Mouse (Mus musculus) ES-CJ7 (cell line): Measurements from ENCODE around the gene Adad2.

ENCODE experiments used
- DNase-seq: peaks from one replicate; pipeline ENCODE4 v3.0.0; 2011; ENCODE audit warnings: low read depth, low spot score

Gene Adad2

DNA sequence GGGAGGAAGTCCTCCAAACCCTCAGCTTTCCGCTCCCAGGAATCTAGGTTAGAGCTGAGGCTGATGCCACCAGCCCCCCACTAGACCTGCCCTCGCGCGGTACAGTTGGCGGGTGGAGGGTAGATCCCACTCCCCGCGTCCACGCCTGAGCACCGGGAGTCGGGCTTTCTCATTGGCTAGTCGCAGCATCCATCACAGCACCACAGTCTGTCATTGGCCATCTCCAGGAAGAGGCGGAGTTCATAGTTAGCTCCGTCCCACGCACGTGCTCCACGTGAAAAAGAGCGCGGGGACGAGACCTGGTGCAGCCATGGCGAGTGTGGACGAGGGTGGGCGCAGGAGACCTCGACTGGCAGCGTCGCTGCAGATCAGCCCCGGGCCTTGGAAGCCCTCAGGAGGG, at the start of gene Adad2:
Gene Adad2 (plus strand): TSS at position 277 of the 400 bp plus-strand sequence.
- DNase-seq, result peak; percentile 93

DNA sequence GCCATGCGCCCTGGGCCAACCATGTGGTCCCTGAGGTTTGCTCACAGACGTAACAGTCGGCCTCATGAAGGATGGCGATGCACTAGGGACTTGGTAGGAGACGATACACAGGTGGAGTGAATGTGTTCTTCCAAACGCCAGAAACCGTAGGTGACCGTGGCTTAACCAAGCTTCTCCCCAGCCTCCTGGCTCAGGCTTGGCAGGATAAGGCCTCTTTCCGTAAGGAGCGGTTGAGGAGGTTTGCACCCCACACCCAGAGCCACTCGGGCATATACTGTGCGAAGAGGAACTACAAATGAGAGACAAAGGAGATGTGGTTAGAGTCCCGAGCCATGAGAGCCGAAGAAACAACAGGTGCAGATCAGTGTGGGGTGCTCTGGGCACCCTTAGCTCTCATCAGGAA, 48.7 kb upstream of the Adad2 start:
- no peak for DNase-seq

DNA sequence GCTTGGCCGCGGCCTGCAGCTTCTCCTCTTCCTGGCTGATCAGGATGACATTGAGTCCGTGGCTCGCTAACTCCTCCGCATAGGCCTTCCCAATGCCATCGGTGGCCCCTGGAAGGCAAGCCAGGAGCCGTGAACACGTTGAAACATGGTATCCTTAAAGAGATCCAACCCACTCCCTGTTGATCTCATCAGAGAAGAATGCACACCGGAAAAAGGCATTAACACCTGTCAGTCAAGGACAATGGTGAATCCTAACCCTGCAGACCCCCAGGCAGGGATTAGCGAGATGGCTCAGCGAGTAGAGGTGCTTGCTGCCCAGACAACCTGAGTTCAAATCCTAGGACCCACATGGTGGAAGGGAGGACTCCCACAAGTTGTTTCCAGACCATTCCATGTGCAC, 46.2 kb upstream of the Adad2 start:
- peak; percentile 91 for DNase-seq

DNA sequence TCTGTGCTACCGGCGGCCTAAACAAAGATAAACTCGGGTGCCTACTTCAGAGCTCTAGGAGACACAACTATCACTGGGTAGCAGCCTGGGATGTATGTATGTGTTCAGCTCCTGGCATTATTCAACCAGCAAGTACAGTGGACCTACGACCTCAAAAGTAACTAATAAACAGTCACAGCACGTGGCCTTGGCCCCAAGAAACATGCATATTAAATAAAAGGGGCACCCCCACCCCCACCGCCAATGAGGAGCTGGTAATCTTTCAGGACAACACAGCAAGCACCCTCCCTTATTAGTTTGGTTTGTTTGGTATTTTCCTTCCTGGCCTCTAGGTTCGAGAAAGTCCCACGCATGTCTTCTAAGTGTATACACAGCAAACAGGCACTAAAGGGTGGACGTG, 44.3 kb upstream of the Adad2 start:
- no peak for DNase-seq

DNA sequence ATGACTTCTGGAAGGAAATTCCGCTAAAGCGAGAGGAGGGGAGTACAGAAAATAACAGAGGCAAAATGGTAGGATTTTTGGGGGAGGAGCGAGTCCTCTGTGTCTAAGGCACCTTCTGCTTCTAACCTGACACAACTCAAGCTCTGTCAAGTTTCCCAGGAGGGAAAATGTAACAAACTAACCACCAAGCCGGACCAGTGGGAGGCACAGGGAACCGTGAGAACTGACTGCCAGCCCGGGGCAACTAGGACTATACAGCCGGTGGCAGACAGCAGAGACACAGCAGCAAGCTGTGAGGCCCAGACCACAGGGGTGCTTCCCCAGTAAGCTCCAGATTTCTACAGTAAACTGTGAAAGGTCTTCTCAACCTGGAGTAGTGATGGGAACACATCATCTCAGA, 43.6 kb upstream of the Adad2 start:
- no peak for DNase-seq

DNA sequence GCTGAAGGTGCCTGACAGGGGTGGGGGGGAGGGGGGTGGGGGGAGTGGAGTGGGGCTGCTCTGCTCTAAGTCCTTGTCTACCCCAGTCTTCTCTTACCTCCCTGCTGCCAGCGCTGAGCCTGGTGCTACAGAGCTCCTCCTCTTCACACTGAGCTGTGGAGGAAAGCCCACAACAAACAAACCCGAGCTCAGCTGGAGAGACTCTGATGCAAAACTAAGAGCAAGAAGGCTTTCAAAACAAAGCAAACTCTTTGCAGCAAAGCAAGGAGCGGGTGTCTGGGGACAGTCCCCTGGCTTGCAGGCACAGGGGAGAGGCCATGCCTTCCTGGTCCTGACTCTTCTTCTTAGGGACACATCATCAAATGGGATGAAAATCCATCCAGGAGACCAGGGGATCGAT, 42.7 kb upstream of the Adad2 start:
- DNase-seq, result no peak

DNA sequence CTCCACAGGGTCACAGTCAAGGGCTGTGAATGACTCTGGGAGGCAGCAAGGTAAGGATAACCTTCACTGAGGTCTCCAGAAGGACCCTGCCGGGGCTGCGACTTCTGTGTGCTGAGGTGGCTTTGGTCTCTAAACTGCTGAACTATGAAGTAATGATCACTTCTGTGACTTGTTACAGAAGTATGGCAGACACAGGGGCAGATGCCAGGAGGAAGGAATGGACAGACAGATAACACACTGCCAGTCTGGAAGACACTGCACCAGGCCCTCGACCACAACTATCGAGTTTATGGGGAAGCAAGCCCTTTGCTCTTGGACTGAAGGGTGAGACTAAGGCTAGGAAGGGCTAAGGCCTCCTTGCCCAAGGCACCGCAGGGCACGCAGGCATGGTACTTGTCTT, 41.4 kb upstream of the Adad2 start:
- DNase-seq, result no peak

DNA sequence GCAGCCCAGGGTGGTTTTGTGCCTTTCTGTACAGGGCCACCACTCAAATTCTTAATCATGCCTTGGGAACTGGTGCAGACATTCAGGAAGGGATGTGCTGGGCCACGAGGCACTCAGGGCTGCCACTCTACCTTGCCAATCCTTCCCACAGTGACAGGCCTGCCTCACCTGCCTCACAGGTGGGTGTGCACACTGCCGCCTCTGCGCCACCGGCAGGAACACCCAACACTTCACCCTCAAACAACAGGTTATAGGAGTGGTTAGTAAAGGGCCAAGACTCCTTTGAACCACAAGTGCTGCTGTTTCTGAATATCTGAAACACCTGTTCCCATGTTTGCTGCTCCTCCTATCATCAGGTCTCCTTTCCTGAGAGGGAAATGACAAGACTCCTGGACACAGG, 40.1 kb upstream of the Adad2 start:
- DNase-seq, result no peak

DNA sequence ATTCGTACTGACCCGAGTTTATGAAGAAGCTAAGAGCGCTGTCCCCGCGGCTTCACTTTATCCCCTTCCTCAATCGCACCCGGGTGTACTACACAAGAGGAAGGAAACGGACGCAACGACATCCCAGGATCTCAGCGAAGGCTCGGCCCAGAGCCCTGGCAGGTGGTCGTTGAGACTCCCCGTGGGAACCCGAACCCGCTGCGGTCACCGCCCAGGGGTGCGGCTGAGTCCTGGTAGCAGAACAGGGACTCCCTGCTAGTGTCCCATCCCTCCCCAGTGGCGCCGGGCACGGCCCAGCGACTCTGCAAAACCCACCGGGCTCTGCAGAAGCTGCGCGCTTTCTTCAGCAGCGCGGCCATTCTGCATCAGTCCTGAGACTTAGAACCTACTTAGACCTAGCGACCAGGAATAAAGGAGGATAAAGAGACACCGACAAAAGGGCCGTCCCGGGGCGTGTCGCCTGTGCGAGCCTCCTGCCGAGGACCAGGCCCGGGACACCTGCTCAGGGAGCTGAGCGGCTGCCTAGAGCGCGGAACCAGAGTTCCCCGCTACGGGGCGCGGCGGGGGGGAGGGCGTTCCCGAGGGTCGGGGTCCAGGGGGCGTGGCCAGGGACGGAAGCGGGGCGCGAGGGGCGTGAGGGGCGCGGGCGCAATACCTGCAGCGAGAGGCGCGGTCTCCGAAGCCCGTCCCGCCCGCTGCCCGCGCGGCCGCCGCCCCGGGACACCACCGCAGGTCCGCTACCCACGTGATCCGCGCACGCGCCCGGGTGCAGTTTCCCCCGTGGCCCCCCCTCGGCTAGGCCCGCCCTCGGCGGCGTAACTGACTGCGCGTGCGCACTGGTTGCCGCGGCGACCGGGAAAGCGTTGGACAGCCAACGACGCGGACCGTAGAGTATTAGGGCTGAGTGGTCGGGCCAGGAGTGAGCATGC, 37.8 kb upstream of the Adad2 start, which contains the start of the genes Hsdl1 and Dnaaf1:
Gene Hsdl1 (minus strand): TSS at position 747 of the 929 bp plus-strand sequence.
Gene Dnaaf1 (plus strand): TSS at position 799 of the 929 bp plus-strand sequence.
- DNase-seq, result peak; percentile 92

DNA sequence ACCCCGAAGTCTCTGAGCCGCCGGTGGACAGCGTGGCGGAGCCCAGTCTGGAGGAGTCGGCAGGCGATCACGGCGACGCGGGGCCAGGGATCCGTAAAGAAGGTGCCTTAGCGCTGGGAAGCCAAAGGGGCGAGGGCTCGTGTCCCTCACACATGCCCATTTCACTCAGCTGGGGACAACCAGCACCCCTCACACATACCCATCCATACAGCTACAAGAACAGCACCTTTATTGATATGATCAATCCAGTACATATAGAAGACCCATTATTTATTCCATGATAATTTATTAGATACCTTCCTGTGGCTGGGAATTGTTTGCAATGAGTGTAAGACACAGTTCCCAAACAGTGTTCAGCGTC, 37.2 kb upstream of the Adad2 start:
- DNase-seq, result no peak

DNA sequence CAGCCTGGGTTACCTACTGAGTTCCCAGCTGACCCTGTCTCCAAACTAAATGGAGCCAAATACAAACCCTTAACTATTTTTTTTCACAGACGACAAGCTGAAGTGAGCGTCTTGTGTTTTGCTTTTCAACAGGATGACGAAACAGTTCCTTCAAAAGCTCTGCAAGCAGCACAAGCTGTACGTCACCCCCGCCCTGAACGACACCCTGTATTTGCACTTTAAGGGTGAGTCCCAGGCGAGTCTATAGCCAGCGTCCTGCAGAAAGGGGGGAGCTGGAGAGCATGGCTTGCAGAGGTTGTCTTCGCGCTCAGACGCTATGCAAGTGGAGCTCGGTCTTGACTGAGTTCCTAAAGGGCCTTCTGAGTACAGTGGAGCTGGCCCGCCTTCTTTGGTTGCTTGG, 33.5 kb upstream of the Adad2 start:
- no peak for DNase-seq

DNA sequence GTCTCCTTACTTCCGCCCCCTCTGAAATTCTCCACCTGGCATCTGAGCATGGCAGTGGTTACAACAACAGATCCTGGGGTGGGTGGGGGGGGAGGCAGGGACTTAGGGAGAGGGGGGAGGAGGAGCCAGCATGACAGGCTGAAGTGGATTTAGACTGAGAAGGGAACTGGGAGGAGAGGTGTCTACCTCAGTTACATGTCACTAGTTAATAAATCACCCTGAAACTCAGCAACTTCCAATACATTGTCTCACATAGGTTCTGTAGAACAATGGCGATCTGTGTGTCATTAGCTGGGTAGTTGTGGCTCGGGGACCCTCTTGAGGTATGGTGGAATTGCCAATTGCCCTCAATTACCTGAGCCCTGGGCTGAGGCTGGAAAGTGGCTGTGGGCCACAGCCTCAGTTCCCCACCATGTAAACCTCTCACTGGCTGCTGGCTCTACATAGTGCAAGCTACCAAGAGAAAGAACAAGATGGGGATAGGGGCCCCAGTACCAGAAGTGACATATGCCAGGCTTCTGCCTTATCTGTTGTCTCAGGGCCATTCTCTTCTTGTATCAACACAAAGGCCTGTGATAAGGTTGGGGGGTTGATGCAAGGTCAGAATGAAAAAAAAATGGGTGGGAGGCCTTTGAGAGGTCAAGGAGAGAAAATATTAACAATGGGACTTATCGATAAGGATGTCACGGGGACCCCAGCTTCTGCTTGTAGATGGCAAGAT, 31.9 kb upstream of the Adad2 start:
- DNase-seq, result no peak

DNA sequence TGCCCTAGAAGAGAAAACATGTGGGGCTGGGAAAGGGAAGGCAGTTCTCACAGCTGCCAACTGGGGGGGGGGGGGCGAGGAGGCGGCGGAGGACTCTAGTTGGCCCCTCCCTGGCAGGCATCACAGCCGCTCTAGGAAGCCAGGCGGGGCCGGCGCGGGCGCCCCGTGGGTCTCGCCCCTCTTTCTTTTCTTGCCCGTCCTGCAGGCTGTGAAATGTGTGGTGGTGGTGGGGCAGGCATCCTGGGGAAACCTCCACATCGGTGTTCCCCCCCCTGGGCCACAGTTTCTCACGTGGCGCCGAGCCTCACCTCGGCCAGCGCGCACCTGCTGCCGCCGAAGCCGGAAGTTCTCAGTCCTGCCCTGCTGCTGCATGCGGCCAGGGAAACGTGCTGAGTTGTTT, 26.6 kb upstream of the Adad2 start:
- peak; percentile 36 for DNase-seq

DNA sequence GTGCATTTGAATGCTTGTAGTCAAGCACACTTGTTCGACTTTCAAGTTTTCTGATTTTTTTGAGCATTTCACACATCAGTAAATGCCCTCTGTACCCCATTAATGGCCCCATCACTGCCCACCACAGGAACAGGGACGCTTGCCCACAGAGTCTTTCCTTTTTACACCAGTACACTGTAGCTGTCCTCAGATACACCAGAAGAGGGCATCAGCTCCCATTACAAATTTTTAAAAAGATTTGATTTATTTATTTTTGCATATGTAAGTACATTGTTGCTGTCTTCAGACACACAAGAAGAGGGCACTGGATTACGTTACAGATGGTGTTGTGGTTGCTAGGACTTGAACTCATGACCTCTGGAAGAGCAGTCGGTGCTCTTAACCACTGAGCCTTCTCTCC, 24.2 kb upstream of the Adad2 start:
- no peak for DNase-seq

DNA sequence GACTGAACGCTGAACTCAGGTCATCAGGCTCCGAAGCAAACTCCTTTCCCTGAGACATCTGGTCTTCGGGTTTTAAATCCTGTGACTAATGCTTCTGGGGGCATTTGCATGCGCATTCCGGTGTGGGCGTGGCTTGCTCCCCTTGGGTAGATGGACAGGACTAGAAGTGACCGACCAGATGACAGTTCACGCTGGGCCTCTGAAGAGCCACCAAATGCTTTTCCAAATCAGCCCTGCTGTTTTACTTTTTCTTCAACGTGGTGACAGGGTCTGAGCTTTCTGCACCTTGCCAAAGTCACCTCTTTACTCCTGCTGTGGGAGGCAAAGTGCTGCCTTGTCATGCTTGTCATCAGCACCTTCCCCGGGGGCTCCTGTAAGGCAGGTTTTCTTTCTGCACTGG, 23.7 kb upstream of the Adad2 start:
- DNase-seq, result no peak

DNA sequence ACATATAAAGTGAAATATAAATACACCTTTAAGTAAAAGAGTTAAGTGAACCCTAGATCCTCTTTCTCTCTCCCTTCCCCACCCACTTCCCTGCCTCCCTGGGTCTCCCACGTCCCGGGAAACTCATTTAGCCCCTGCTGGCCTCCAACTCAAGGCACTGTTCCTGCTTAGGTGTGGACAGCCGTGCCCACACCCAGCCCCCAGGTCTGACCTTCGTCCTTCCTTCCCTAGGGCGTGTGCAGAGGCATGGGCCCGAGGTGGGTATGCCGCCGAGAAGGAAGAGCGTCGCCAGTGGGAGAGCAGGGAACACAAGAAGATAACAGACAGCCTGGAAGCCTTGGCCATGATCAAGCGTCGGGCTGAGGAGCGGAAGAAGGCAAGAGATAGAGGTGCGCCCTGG, 22.2 kb upstream of the Adad2 start:
- DNase-seq, result no peak

DNA sequence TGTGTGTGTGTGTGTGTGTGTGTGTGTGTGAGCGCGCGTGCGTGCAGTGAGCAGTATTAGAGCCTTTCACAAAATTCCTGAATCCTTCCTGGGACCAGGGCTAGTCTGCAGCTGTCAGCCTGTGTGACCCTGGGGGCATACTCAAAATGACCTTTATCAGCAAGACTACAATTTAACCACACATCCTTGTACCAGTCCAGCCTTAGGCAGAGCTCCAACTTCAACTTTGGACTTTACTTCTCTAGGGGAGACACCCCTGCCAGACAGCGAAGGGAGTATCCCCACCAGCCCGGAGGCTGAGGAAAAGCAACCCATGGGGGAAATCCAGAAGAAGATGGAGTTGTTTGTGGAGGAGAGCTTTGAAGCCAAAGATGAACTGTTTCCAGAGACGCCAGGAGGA, 21.1 kb upstream of the Adad2 start:
- no peak for DNase-seq

DNA sequence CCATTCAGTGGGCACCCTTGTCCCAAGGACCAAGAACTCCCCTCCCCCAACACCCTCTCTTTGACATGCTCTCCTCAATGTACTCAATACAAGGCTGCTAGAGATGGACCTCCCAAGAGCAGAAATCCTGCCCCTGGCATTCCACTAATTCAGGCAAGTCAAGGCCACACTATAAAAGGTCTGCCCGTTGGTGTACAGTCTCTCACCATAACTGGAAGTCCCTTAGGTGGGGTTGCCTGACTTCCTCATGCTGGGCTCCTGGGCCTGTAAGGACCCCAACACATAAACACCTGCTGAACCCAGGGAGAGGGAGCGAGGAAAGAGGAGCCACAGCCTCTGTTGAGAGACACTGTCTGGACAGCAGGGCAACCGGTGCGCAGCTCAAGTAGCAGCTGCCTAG, 8.8 kb upstream of the Adad2 start:
- no peak for DNase-seq

DNA sequence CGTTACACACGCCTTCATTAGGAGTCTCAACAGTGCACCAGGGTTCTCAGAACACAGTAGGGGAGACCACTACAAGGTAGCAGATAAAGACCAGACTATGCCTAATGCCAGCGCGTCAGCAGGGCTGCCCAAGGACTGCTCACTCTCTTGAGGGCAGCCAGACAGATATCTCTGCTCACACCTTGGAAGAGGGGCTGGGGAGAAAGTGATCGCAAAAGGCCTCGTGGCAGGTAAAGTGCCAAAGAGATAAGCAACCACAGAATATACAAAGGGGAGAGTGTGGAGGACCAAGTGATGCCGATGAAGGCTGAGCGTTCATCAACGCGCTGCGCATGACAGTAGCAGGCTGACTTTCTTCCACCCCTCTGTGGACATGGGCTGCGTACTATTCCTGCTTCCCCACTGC, 8.1 kb upstream of the Adad2 start:
- no peak for DNase-seq

DNA sequence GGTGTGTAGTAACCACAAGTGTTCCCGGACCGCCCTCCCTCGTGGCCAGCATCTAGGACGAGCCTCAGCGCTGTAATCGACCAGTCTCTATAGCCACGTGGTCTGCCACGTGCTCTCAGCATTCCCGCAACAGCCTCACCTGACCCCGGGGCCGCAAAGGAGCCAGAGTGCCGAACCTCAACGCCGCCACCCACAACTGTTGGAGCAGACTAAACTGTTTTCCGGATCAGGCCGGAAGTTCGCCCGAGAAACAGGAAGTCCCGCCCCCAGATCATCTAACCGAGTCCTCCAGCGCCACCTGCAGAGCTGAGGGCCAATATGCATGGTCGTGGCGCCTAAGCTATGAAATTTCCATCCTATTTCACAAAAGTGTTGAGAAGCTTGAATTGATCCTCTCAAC, 7.6 kb upstream of the Adad2 start, which contains the start of gene Taf1c:
Gene Taf1c (minus strand): TSS at position 227 of the 400 bp plus-strand sequence.
- DNase-seq, result peak; percentile 97

DNA sequence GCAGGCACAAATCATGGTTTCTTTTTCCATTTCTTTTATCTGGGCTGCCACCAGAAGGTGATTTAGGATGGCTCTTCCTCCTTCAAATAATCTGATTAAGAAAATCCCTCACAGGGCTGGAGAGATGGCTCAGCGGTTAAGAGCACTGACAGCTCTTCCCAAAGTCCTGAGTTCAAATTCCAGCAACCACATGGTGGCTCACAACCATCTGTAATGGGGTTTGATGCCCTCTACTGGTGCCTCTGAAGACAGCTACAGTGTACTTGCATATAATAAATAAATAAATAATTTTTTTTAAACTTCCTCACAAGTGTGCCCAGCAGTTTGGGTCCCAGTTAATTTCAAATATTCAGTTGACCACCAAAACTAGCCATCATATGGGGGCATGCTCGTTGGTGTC, 6.3 kb upstream of the Adad2 start:
- DNase-seq, result no peak

DNA sequence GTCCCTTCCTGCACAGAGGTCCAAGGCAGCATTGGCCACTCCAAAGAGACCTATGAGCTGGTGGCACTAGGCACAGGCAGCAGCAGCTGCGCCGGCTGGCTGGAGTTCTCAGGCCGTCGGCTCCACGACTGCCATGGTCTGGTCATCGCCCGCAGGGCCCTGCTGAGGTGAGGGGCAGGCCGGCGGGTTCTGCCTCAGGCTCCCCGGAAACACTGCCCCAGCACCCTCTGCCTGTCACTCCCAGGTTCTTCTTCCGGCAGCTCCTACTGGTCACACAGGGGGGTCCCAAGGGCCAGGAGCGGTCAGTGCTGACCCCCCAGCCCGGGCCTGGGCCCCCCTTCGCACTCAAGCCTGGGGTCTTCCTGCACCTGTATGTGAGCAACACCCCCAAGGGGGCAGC, 2.5 kb downstream of the Adad2 start:
- no peak for DNase-seq

DNA sequence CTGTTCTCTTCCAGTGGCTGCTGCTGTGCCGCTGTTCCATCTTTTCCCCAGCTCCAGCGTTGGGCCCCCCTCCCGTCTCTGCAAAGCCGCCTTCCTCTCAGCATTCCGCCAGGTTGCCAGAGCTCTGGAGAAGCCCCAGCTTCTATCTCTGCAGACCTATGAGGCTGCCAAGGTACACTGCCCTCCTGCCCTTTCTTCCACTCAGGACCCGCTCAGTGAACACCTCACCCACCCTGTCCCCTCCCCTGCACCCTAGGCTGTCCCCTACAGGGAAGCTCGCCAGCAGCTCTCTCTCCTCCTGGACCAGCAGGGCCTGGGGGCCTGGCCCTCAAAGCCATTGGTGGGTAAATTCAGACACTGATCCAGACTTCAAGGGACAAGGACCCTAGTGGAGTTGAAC, 3.8 kb downstream of the Adad2 start:
- DNase-seq, result no peak
